Mouse (Mus musculus) megakaryocyte-erythroid progenitor cell, adult 5 weeks (primary cell): ENCODE results near the gene Sat1. TPM values are rescaled to one million over a fixed set of nuclear protein-coding genes. Genes with fewer than 3 reads are reported as not detected.

Source experiments
- polyA plus RNA-seq: library from polyadenylated mRNA; stranded (reverse); fragments of >175 nt; gene quantifications from 2 replicates; pipeline ENCODE4 v1.2.3, GENCODE M21; 2012

The Sat1 gene
- 49.9 and 66.5 TPM in 2 replicates for polyA plus RNA-seq

GRCm38 (mm10) chrX:155216271-155216670 is at the start of gene Sat1:
Sat1 (minus strand) TSS chrX:155216449.

GRCm38 (mm10) chrX:155262235-155262914 is 46.1 kb upstream of the Sat1 start, which contains the start of gene Acot9:
Acot9 (plus strand) TSS chrX:155262443.

Other genes starting within 250 kb of the Sat1 start
- gene Magea8, start 220.6 kb downstream of the Sat1 start, polyA plus RNA-seq: not detected in 2 replicates
- not detected in 2 replicates for gene Magea5, start 153.3 kb downstream of the Sat1 start, polyA plus RNA-seq
- not detected in 2 replicates for gene Magea1, start 126.7 kb downstream of the Sat1 start, polyA plus RNA-seq
- not detected in 2 replicates for gene Magea2, start 122.8 kb downstream of the Sat1 start, polyA plus RNA-seq
- gene Cldn34b2, start 88.0 kb downstream of the Sat1 start, polyA plus RNA-seq: 0.06 TPM in 1 of 2 replicates, not detected in the other
- 5.9 and 8.5 TPM in 2 replicates for gene Acot9, start 46.0 kb upstream of the Sat1 start, polyA plus RNA-seq
- 24.5 and 28.2 TPM in 2 replicates for gene Prdx4, start 124.3 kb upstream of the Sat1 start, polyA plus RNA-seq